Mouse (Mus musculus) hindbrain, embryonic 10.5 days (tissue): ENCODE measurements at regions not wholly inside any gene's neighbourhood (a gene's known extent, or its start where the extent isn't known, plus 50 kb on each side); places are given as distances from the start of the nearest gene placed in this dataset.

Experiments used
- DNase-seq: peaks from one replicate; pipeline ENCODE4 v3.0.0-alpha.2; 2017; ENCODE audit warnings: low spot score
- H3K27ac ChIP-seq: fragments of 300-500 bp; sonication (generic); 2 replicates; pipeline ENCODE4 v1.5.1; 2016; ENCODE audit warnings: mild to moderate bottlenecking, moderate library complexity
- H3K27me3 ChIP-seq: fragments of 300-500 bp; sonication (generic); 2 replicates; pipeline ENCODE4 v1.6.1; 2016; ENCODE audit warnings: mild to moderate bottlenecking; ENCODE audit not compliant: poor library complexity, insufficient read depth, severe bottlenecking
- H3K36me3 ChIP-seq: fragments of 300-500 bp; sonication (generic); 2 replicates; pipeline ENCODE4 v1.6.1; 2016; ENCODE audit warnings: mild to moderate bottlenecking, moderate library complexity
- H3K4me1 ChIP-seq: fragments of 300-500 bp; sonication (generic); replicated peaks from 2 replicates; pipeline ENCODE4 v1.6.1; 2016; ENCODE audit warnings: mild to moderate bottlenecking
- H3K4me3 ChIP-seq: fragments of 300-500 bp; sonication (generic); 2 replicates; pipeline ENCODE4 v1.5.1; 2016; ENCODE audit warnings: mild to moderate bottlenecking, moderate library complexity
- H3K9me3 ChIP-seq: fragments of 300-500 bp; sonication (generic); 2 replicates; pipeline ENCODE4 v1.6.1; 2016; ENCODE audit warnings: mild to moderate bottlenecking, moderate library complexity
- WGBS: fragments of 180-500 bp; shearing (Covaris S2); methylation state at CpG from one replicate; pipeline ENCODE4 v1.1.7; 2016; 5-methylcytosine and 5-hydroxymethylcytosine counted together

- WGBS = 87% methylated on average over 3 of the region's 3 CpGs
- H3K4me3 ChIP-seq = no peak overlapping the region
- peaks cover 9% of the 10 kb centered on the region; the same call in 1 of the 2 replicates for H3K4me1 ChIP-seq
- H3K27me3 ChIP-seq = no peaks in the 10 kb centered on the region
- DNase-seq = no peak
- H3K9me3 ChIP-seq = no peaks in the 10 kb centered on the region
- H3K36me3 ChIP-seq = no peaks in the 10 kb centered on the region
- no peak overlapping the region for H3K27ac ChIP-seq
These were observed 99.1 kb upstream of the Zmiz1 start for GRCm38 (mm10) chr14:25359824-25360294.

- Histone ChIP-seq H3K4me1 (peaks cover 8% of the 10 kb centered on the region; the same call in 1 of the 2 replicates), H3K36me3 (no peaks in the 10 kb centered on the region), H3K27ac (no peak overlapping the region), H3K4me3 (no peak overlapping the region), H3K9me3 (no peaks in the 10 kb centered on the region), H3K27me3 (no peaks in the 10 kb centered on the region)
- 89% methylated on average over 9 of the region's 9 CpGs for WGBS
- no peak for DNase-seq
These were observed 98.3 kb upstream of the Zmiz1 start for GRCm38 (mm10) chr14:25360726-25361125.

GRCm38 (mm10) chr14:25361129-25361528, 97.9 kb upstream of the Zmiz1 start:
- Histone ChIP-seq H3K27ac (no peak overlapping the region), H3K9me3 (no peaks in the 10 kb centered on the region), H3K36me3 (no peaks in the 10 kb centered on the region), H3K27me3 (no peaks in the 10 kb centered on the region), H3K4me1 (peaks cover 8% of the 10 kb centered on the region; the same call in 1 of the 2 replicates), H3K4me3 (no peak overlapping the region)
- WGBS = 85% methylated on average over 3 of the region's 3 CpGs
- DNase-seq = no peak

GRCm38 (mm10) chr14:25362771-25363170, 96.2 kb upstream of the Zmiz1 start:
- peak overlapping the region; percentile 40; the same call in 1 of the 2 replicates for H3K27ac ChIP-seq
- no peaks in the 10 kb centered on the region for H3K27me3 ChIP-seq
- H3K36me3 ChIP-seq = no peaks in the 10 kb centered on the region
- no peaks in the 10 kb centered on the region for H3K9me3 ChIP-seq
- no peak for DNase-seq
- no peak overlapping the region for H3K4me3 ChIP-seq
- peaks cover 8% of the 10 kb centered on the region; the same call in 1 of the 2 replicates for H3K4me1 ChIP-seq
- WGBS = 22% methylated on average over 1 of the region's 1 CpGs

GRCm38 (mm10) chr14:25365226-25365800, 93.7 kb upstream of the Zmiz1 start:
- H3K4me3 ChIP-seq = no peak overlapping the region
- no peak for DNase-seq
- H3K36me3 ChIP-seq = peaks cover 9% of the 10 kb centered on the region
- H3K9me3 ChIP-seq = peaks cover 8% of the 10 kb centered on the region; the same call in 1 of the 2 replicates
- H3K27me3 ChIP-seq = no peaks in the 10 kb centered on the region
- WGBS = 86% methylated on average over 10 of the region's 10 CpGs
- peaks cover 12% of the 10 kb centered on the region for H3K4me1 ChIP-seq
- no peak overlapping the region for H3K27ac ChIP-seq

GRCm38 (mm10) chr14:25366009-25366408, 93.0 kb upstream of the Zmiz1 start:
- peaks cover 8% of the 10 kb centered on the region; the same call in 1 of the 2 replicates for H3K9me3 ChIP-seq
- no peak overlapping the region for H3K4me3 ChIP-seq
- WGBS = 87% methylated on average over 5 of the region's 5 CpGs
- H3K27ac ChIP-seq = no peak overlapping the region
- DNase-seq = no peak
- peaks cover 18% of the 10 kb centered on the region for H3K4me1 ChIP-seq
- H3K36me3 ChIP-seq = peaks cover 9% of the 10 kb centered on the region
- H3K27me3 ChIP-seq = no peaks in the 10 kb centered on the region

- WGBS = 84% methylated on average over 6 of the region's 6 CpGs
- Histone ChIP-seq H3K27ac (peak overlapping the region; percentile 81), H3K9me3 (peaks cover 8% of the 10 kb centered on the region; the same call in 1 of the 2 replicates)
These were observed 88.5 kb upstream of the Zmiz1 start for GRCm38 (mm10) chr14:25370306-25371020.

GRCm38 (mm10) chr14:25371021-25371400, 88.0 kb upstream of the Zmiz1 start:
- peak overlapping the region; percentile 81 for H3K27ac ChIP-seq

More at GRCm38 (mm10) chr14:25370306-25371020, 88.5 kb upstream of the Zmiz1 start:
- Histone ChIP-seq H3K4me1 (peaks cover 39% of the 10 kb centered on the region), H3K36me3 (peaks cover 9% of the 10 kb centered on the region), H3K27me3 (no peaks in the 10 kb centered on the region), H3K4me3 (no peak overlapping the region)
- DNase-seq = no peak

GRCm38 (mm10) chr14:25371661-25372060, 87.3 kb upstream of the Zmiz1 start:
- no peak overlapping the region for H3K4me3 ChIP-seq

More at GRCm38 (mm10) chr14:25371021-25371400, 88.0 kb upstream of the Zmiz1 start:
- H3K27me3 ChIP-seq = no peaks in the 10 kb centered on the region
- DNase-seq = no peak
- peaks cover 39% of the 10 kb centered on the region for H3K4me1 ChIP-seq
- peaks cover 9% of the 10 kb centered on the region for H3K36me3 ChIP-seq
- WGBS = 83% methylated on average over 5 of the region's 5 CpGs
- no peak overlapping the region for H3K4me3 ChIP-seq
- H3K9me3 ChIP-seq = peaks cover 8% of the 10 kb centered on the region; the same call in 1 of the 2 replicates

GRCm38 (mm10) chr14:25372581-25372980, 86.4 kb upstream of the Zmiz1 start:
- WGBS = 60% methylated on average over 4 of the region's 4 CpGs

More at GRCm38 (mm10) chr14:25371661-25372060, 87.3 kb upstream of the Zmiz1 start:
- peak; percentile 30 for DNase-seq
- no peaks in the 10 kb centered on the region for H3K27me3 ChIP-seq
- H3K36me3 ChIP-seq = peaks cover 9% of the 10 kb centered on the region
- H3K9me3 ChIP-seq = peaks cover 8% of the 10 kb centered on the region; the same call in 1 of the 2 replicates
- peaks cover 44% of the 10 kb centered on the region for H3K4me1 ChIP-seq
- 57% methylated on average over 4 of the region's 4 CpGs for WGBS
- peak overlapping the region; percentile 81 for H3K27ac ChIP-seq

GRCm38 (mm10) chr14:25373167-25373566, 85.8 kb upstream of the Zmiz1 start:
- Histone ChIP-seq H3K27me3 (no peaks in the 10 kb centered on the region), H3K27ac (peak overlapping the region; percentile 62; the same call in 1 of the 2 replicates), H3K4me3 (no peak overlapping the region), H3K9me3 (peaks cover 8% of the 10 kb centered on the region; the same call in 1 of the 2 replicates), H3K4me1 (peaks cover 59% of the 10 kb centered on the region), H3K36me3 (peaks cover 9% of the 10 kb centered on the region)
- DNase-seq = no peak
- WGBS = 95% methylated on average over 4 of the region's 4 CpGs

More at GRCm38 (mm10) chr14:25372581-25372980, 86.4 kb upstream of the Zmiz1 start:
- Histone ChIP-seq H3K4me1 (peaks cover 53% of the 10 kb centered on the region), H3K9me3 (peaks cover 8% of the 10 kb centered on the region; the same call in 1 of the 2 replicates), H3K4me3 (no peak overlapping the region), H3K36me3 (peaks cover 9% of the 10 kb centered on the region), H3K27me3 (no peaks in the 10 kb centered on the region), H3K27ac (peak overlapping the region; percentile 81)
- DNase-seq = peak; percentile 23

GRCm38 (mm10) chr14:25375001-25375400, 84.0 kb upstream of the Zmiz1 start:
- H3K4me1 ChIP-seq = peaks cover 76% of the 10 kb centered on the region
- 81% methylated on average over 7 of the region's 7 CpGs for WGBS

GRCm38 (mm10) chr14:25377091-25377490, 81.9 kb upstream of the Zmiz1 start:
- H3K4me3 ChIP-seq = peak overlapping the region; percentile 51
- H3K27ac ChIP-seq = peak overlapping the region; percentile 98
- no peak for DNase-seq
- H3K4me1 ChIP-seq = peaks cover 62% of the 10 kb centered on the region
- no peaks in the 10 kb centered on the region for H3K36me3 ChIP-seq
- 41% methylated on average over 2 of the region's 2 CpGs for WGBS
- H3K27me3 ChIP-seq = no peaks in the 10 kb centered on the region
- no peaks in the 10 kb centered on the region for H3K9me3 ChIP-seq

More at GRCm38 (mm10) chr14:25375001-25375400, 84.0 kb upstream of the Zmiz1 start:
- H3K27me3 ChIP-seq = no peaks in the 10 kb centered on the region
- no peaks in the 10 kb centered on the region for H3K36me3 ChIP-seq
- no peak overlapping the region for H3K4me3 ChIP-seq
- no peak for DNase-seq
- H3K9me3 ChIP-seq = no peaks in the 10 kb centered on the region
- peak overlapping the region; percentile 59 for H3K27ac ChIP-seq
